Mouse (Mus musculus): ENCODE measurements around the gene Miga1. TPM values are rescaled to one million over a fixed set of nuclear protein-coding genes. Genes with fewer than 3 reads are reported as not detected.

Miga1 gene
- polyA plus RNA-seq, 1 experiment from 2014 or later = 24.7 TPM

GRCm38 (mm10) chr3:152282126-152282525 lies 58.1 kb downstream of the Miga1 start:
- H3K4me2 ChIP-seq (replicated peaks) = no peak overlapping the region
- H3K4me3 ChIP-seq = no peak overlapping the region
- H3K9me3 ChIP-seq = no peaks in the 10 kb centered on the region
- no peak for ATAC-seq (ENCODE audit: insufficient number of reproducible peaks, insufficient read depth, low FRiP score, low TSS enrichment)
- 25% methylated on average over 3 of the region's 3 CpGs for WGBS
- peaks cover 32% of the 10 kb centered on the region for H3K36me3 ChIP-seq
- no peak overlapping the region for H3K27ac ChIP-seq
- H3K9ac ChIP-seq = no peak overlapping the region
- no peaks in the 10 kb centered on the region for H3K27me3 ChIP-seq
- peaks cover 7% of the 10 kb centered on the region; the same call in 1 of the 2 replicates for H3K4me1 ChIP-seq

- Histone ChIP-seq H3K9ac (no peak overlapping the region), H3K27ac (peak overlapping the region; percentile 65; the same call in 1 of the 2 replicates), H3K4me3 (no peak overlapping the region), H3K4me2 (replicated peaks) (no peak overlapping the region), H3K4me1 (peaks cover 7% of the 10 kb centered on the region; the same call in 1 of the 2 replicates), H3K9me3 (no peaks in the 10 kb centered on the region), H3K36me3 (peaks cover 22% of the 10 kb centered on the region), H3K27me3 (no peaks in the 10 kb centered on the region)
- ATAC-seq (ENCODE audit: insufficient number of reproducible peaks, insufficient read depth, low FRiP score, low TSS enrichment) = no peak
- 20% methylated on average over 2 of the region's 2 CpGs for WGBS
These were observed 61.8 kb downstream of the Miga1 start for GRCm38 (mm10) chr3:152278431-152278830.

DNA sequence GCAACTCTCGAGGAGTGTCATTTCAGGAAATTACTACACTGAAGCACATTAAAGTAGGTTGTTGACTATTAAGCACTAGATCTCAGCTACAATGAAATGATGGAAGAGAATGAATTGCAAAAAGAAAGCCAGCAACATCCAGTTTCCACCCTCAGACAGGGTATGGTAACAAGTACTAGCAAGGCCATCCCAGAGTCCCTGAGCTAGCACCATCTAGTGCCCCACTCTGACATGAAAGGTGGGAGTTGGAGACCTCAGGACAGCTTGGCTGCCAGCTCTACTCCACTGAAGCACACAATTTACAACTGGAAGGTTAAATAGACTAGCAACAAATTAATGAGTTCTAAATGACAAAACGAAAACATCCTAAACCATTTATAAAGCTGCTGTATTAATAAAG lies 62.3 kb downstream of the Miga1 start:
- whole genome bisulfite sequencing = 90% methylated on average over 2 of the region's 2 CpGs
- no peaks in the 10 kb centered on the region for H3K27me3 ChIP-seq
- ATAC-seq (ENCODE audit: insufficient number of reproducible peaks, insufficient read depth, low FRiP score, low TSS enrichment) = no peak

DNA sequence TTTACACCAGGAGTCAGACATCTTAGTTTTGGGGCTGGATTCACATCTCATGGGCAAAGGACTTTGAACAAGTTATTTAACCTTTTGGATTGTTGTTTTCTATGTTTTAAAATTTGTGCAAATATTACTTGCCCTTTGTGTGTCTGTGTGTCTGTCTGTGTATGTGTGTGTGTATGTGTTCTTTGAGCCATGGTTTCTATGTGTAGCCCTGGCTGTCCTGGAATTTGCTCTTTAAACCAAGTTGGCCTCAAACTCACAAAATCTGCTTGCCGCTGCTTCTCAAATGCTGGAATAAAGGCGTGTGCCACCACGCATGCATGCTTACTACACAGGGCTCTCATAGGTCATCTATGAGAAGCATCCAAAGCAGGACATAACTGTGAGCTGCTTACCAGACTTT lies 63.3 kb downstream of the Miga1 start:
- no peak overlapping the region for H3K27ac ChIP-seq
- H3K4me3 ChIP-seq = no peak overlapping the region
- H3K9ac ChIP-seq = no peak overlapping the region
- H3K9me3 ChIP-seq = no peaks in the 10 kb centered on the region
- peaks cover 7% of the 10 kb centered on the region for H3K36me3 ChIP-seq
- no peak overlapping the region for H3K4me2 ChIP-seq (replicated peaks)
- H3K27me3 ChIP-seq = no peaks in the 10 kb centered on the region
- WGBS = over 99% methylated on average over 3 of the region's 3 CpGs
- ATAC-seq (ENCODE audit: insufficient number of reproducible peaks, insufficient read depth, low FRiP score, low TSS enrichment) = no peak
- peaks cover 7% of the 10 kb centered on the region; the same call in 1 of the 2 replicates for H3K4me1 ChIP-seq

More for the DNA sequence above, 62.3 kb downstream of the Miga1 start:
- no peaks in the 10 kb centered on the region for H3K9me3 ChIP-seq
- no peak overlapping the region for H3K4me2 ChIP-seq (replicated peaks)
- H3K27ac ChIP-seq = peak overlapping the region; percentile 65; the same call in 1 of the 2 replicates
- H3K9ac ChIP-seq = no peak overlapping the region
- peaks cover 7% of the 10 kb centered on the region; the same call in 1 of the 2 replicates for H3K4me1 ChIP-seq
- H3K4me3 ChIP-seq = no peak overlapping the region
- peaks cover 16% of the 10 kb centered on the region for H3K36me3 ChIP-seq

- no peak for ATAC-seq (ENCODE audit: insufficient number of reproducible peaks, insufficient read depth, low FRiP score, low TSS enrichment)
- H3K4me3 ChIP-seq = no peak overlapping the region
- 78% methylated on average over 8 of the region's 8 CpGs for WGBS
- H3K9me3 ChIP-seq = no peaks in the 10 kb centered on the region
- no peaks in the 10 kb centered on the region for H3K27me3 ChIP-seq
- H3K4me2 ChIP-seq (replicated peaks) = no peak overlapping the region
- H3K36me3 ChIP-seq = peaks cover 7% of the 10 kb centered on the region
- no peak overlapping the region for H3K9ac ChIP-seq
- H3K4me1 ChIP-seq = peaks cover 7% of the 10 kb centered on the region; the same call in 1 of the 2 replicates
- no peak overlapping the region for H3K27ac ChIP-seq
These were observed 65.2 kb downstream of the Miga1 start for GRCm38 (mm10) chr3:152275008-152275407.

GRCm38 (mm10) chr3:152272974-152273685 lies 67.1 kb downstream of the Miga1 start:
- 88% methylated on average over 20 of the region's 20 CpGs for WGBS
- Histone ChIP-seq H3K27ac (no peak overlapping the region), H3K36me3 (peaks cover 7% of the 10 kb centered on the region), H3K4me2 (replicated peaks) (no peak overlapping the region), H3K9me3 (no peaks in the 10 kb centered on the region), H3K4me3 (no peak overlapping the region), H3K4me1 (peaks cover 3% of the 10 kb centered on the region; the same call in 1 of the 2 replicates), H3K27me3 (no peaks in the 10 kb centered on the region), H3K9ac (no peak overlapping the region)
- no peak for ATAC-seq (ENCODE audit: insufficient number of reproducible peaks, insufficient read depth, low FRiP score, low TSS enrichment)

DNA sequence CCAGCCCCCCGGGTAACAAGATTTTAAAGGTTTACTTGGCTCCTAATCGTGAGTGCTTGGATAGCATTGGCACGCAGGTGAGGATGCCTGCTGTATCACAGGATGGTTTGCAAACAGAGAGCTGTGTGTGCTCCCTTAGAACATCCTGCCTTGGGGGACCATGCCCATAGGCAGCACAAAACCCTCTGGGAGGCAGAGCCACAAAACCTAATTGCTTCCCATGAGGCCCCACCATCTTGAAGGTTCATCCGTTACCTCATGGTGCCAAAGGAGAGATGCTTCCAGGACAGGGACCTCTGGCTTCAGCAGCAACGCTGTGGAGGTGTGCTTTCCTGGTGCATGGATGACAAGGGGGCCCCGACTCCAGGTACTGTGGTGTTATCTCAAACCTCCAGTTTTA lies 68.3 kb downstream of the Miga1 start:
- no peak overlapping the region for H3K27ac ChIP-seq
- H3K27me3 ChIP-seq = no peaks in the 10 kb centered on the region
- no peak for ATAC-seq (ENCODE audit: insufficient number of reproducible peaks, insufficient read depth, low FRiP score, low TSS enrichment)
- no peak overlapping the region for H3K4me2 ChIP-seq (replicated peaks)
- no peaks in the 10 kb centered on the region for H3K9me3 ChIP-seq
- no peaks in the 10 kb centered on the region for H3K4me1 ChIP-seq
- no peak overlapping the region for H3K9ac ChIP-seq
- no peak overlapping the region for H3K4me3 ChIP-seq
- H3K36me3 ChIP-seq = peaks cover 7% of the 10 kb centered on the region
- 90% methylated on average over 6 of the region's 6 CpGs for WGBS

GRCm38 (mm10) chr3:152271071-152271710 lies 69.0 kb downstream of the Miga1 start:
- no peak overlapping the region for H3K9ac ChIP-seq
- peaks cover 6% of the 10 kb centered on the region; the same call in 1 of the 2 replicates for H3K4me1 ChIP-seq
- WGBS = 89% methylated on average over 10 of the region's 10 CpGs
- H3K4me3 ChIP-seq = no peak overlapping the region
- 0 out of 2 replicates have a peak, but pooled peaks cover 2% of the 10 kb centered on the region for H3K36me3 ChIP-seq
- H3K27me3 ChIP-seq = 0 out of 2 replicates have a peak, but pooled peaks cover 6% of the 10 kb centered on the region
- H3K4me2 ChIP-seq (replicated peaks) = no peak overlapping the region
- no peaks in the 10 kb centered on the region for H3K9me3 ChIP-seq
- H3K27ac ChIP-seq = no peak overlapping the region
- no peak for ATAC-seq (ENCODE audit: insufficient number of reproducible peaks, insufficient read depth, low FRiP score, low TSS enrichment)

GRCm38 (mm10) chr3:152268099-152268498 lies 72.1 kb downstream of the Miga1 start:
- Histone ChIP-seq H3K4me3 (no peak overlapping the region), H3K4me2 (replicated peaks) (no peak overlapping the region), H3K9ac (no peak overlapping the region), H3K36me3 (no peaks in the 10 kb centered on the region), H3K4me1 (peaks cover 13% of the 10 kb centered on the region; the same call in 1 of the 2 replicates), H3K9me3 (no peaks in the 10 kb centered on the region), H3K27me3 (peaks cover 18% of the 10 kb centered on the region; the same call in 1 of the 2 replicates), H3K27ac (no peak overlapping the region)
- 90% methylated on average over 14 of the region's 14 CpGs for WGBS
- no peak for ATAC-seq (ENCODE audit: insufficient number of reproducible peaks, insufficient read depth, low FRiP score, low TSS enrichment)

DNA sequence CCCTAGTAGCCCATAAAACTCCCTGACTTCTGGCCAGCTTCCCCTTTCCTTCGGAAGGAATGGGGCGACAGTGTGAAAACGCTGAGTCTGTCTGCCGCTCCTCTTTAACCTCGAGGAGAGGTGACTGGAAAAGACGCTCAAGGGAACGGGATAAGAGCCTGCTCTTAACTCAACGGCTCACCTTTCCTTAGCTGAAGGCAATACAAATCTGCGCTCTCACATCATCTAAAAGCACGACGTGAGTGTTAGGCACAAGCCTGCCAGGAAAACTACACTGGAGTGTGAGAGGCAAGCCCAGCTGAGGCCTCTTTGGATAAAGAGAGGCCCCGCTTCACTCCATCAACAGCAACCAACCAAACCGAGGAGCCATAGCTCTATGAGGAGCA lies 74.2 kb downstream of the Miga1 start, which contains the start of gene Nexn:
Gene Nexn (minus strand): TSS at position 315 of the 386 bp plus-strand sequence.
- 5% methylated on average over 13 of the region's 13 CpGs for whole genome bisulfite sequencing
- no peaks in the 10 kb centered on the region for H3K36me3 ChIP-seq
- peak within 1 kb of the TSS; percentile 75 for H3K9ac ChIP-seq
- 0 out of 2 replicates have a peak, but pooled peaks have one; percentile 10 for ATAC-seq (ENCODE audit: insufficient number of reproducible peaks, insufficient read depth, low FRiP score, low TSS enrichment)
- H3K4me2 ChIP-seq (replicated peaks) = peak within 1 kb of the TSS; percentile 97
- H3K4me3 ChIP-seq = peak within 1 kb of the TSS; percentile 56
- H3K27me3 ChIP-seq = peaks cover 20% of the 10 kb centered on the region; the same call in 1 of the 2 replicates
- H3K4me1 ChIP-seq = peaks cover 20% of the 10 kb centered on the region; the same call in 1 of the 2 replicates
- no peaks in the 10 kb centered on the region for H3K9me3 ChIP-seq
- peak within 1 kb of the TSS; percentile 47 for H3K27ac ChIP-seq

DNA sequence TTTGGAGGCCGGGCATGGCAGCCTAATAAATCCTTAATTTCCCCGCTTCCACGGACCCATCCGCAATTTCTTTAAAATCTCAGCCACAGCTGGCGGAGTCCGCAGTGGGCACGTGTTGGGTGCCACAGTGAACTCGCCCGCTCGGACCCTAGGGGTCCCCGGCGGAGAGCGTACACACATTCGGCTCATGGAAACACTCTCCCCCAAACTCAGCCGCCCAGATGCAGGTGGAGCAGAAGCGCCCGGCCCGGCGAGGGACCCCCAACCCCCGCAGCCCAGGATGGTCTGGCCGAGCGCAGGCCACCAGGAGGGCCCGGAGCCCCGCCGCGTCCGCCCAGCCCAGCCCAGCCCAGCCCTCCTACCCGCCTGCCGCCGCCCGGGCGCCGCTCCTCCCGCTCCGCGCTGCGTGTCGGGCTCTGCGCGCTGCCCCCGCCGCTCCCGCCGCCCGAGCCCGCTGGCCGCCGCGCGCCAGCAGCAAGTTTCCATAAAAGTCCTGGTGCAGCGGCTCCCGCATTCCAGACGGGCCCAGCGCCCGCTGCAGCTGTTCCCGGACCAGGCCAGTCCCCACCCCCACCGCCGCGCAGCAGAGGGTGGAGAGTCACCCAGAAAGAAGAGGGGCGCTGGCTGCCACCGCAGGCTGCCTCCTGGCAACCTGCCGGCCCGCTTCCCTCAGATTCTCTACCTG lies 74.7 kb downstream of the Miga1 start:
- Histone ChIP-seq H3K4me3 (peak overlapping the region; percentile 56), H3K4me1 (peaks cover 20% of the 10 kb centered on the region; the same call in 1 of the 2 replicates), H3K4me2 (replicated peaks) (peak overlapping the region; percentile 97), H3K27me3 (peaks cover 20% of the 10 kb centered on the region; the same call in 1 of the 2 replicates), H3K9me3 (no peaks in the 10 kb centered on the region), H3K9ac (peak overlapping the region; percentile 75), H3K36me3 (no peaks in the 10 kb centered on the region), H3K27ac (peak overlapping the region; percentile 47)
- peak; percentile 84 for ATAC-seq (ENCODE audit: insufficient number of reproducible peaks, insufficient read depth, low FRiP score, low TSS enrichment)
- WGBS = under 1% methylated on average over 51 of the region's 63 CpGs

Measured in embryonic facial prominence, embryonic 12.5 days (tissue).